Mouse (Mus musculus) adrenal gland, postnatal 14 days (tissue): ENCODE results near the gene Kxd1. TPM values are rescaled to one million over a fixed set of nuclear protein-coding genes. Genes with fewer than 3 reads are reported as not detected.

ENCODE experiments used
- DNase-seq: peaks from one replicate; pipeline ENCODE4 v3.0.0; 2021; ENCODE audit warnings: mixed read lengths
- long read RNA-seq, 2 experiments: library from polyadenylated mRNA; stranded (forward); transcript quantifications; one replicate each; pipeline ENCODE4 v2.0.0; 2021
- total RNA-seq: library from RNA; stranded (reverse); gene quantifications from 2 replicates; pipeline ENCODE4 v1.2.3, GENCODE M21; 2021

The Kxd1 gene
- total RNA-seq, result 78.9 and 83.1 TPM in 2 replicates
- long read RNA-seq, experiment 1, transcript Kxd1-201 (5 exons, 1,216 nt), result major isoform, 68 of 110 reads
- long read RNA-seq, experiment 1, partial matches to known transcripts, result 21 of 110 reads
- long read RNA-seq, experiment 1, other reads (novel, unspliced or antisense), result 18 of 110 reads
- long read RNA-seq, experiment 2, transcript Kxd1-201 (5 exons, 1,216 nt), result major isoform, 48 of 91 reads
- long read RNA-seq, experiment 2, partial matches to known transcripts, result 23 of 91 reads
- long read RNA-seq, experiment 2, other reads (novel, unspliced or antisense), result 18 of 91 reads

DNA sequence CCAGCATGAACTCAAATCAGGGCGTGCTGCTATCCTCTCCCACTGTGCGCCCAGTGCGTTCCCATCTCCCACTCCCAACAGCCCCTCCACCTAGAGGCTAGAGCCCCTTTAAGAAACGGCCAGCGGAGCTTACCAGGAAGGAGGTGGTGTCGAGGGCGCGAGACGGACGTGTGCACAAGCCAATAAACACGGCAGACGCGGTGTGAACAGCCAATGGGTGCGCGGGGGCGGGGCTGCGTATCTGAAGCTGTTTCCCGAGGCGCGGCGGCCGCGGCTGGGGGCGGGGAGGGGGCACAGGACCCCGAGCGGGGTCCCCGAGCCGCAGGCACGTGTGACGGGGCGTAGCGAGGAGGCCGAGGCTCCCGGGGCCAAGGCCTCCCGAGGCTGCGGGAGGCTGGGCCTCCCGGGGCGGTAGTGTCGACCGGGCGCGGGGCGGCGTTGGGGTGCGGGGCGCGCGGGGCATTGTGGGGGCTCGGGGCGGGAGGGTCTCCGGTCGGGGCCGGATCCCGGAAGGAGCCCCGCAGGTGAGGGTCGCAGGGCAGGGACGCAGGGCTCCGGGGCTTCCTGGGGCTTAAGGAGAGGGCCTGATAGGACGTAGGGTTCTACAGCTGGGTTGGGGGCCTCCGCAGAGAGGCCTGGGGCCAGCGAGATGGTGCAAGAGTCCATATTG lies at the start of gene Kxd1, which contains the start of gene Fkbp8:
Gene Kxd1 (minus strand): TSS at position 445 of the 670 bp plus-strand sequence.
Gene Fkbp8 (plus strand): TSS at position 213 of the 670 bp plus-strand sequence.
- peak; percentile 98 for DNase-seq

GRCm38 (mm10) chr8:70577207-70577606 lies 49.5 kb upstream of the Kxd1 start:
- DNase-seq, result no peak

DNA sequence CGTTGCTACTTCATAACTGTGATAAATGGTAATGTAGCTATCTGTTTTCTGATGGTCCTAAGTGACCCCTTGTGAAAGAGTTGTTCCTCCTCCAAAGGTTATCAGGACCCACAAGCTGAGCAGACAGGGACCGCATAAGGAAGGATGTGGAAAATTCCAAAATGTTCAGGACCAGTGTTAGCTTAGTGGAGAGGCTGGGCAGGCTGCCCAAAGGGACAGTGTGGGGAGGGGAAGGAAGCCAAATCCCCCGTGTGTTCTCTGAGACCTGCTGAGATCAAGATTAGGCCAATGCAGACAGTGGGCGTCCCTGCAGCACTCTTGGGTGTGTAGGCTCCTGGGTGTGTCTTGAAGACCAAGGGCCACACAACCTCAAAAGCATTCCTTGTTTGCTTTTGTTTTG lies 47.2 kb upstream of the Kxd1 start:
- peak; percentile 67 for DNase-seq

- no peak for DNase-seq
These were observed 46.5 kb upstream of the Kxd1 start for GRCm38 (mm10) chr8:70574302-70574701.

DNA sequence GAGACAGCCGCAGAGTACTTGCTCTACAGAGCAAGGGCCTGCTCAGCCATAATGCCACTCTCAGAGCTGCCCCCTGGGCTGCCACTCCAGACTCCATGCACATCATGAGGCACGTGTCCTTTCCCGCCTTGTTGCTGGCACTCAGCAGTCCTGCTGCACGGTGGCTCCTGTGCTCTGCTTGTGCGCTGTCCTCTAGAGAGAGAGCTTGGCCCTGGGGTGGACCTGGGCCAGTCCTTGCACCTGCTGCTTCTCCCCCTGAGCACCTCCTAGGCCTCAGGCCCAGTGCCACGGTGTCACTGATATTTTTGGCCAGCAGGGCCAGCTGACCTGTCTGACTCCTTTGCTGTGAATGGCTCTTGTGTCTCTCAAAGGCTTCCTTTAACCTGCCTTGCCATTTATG lies 43.2 kb upstream of the Kxd1 start:
- DNase-seq, result no peak

- DNase-seq, result peak; percentile 51
These were observed 42.6 kb upstream of the Kxd1 start for GRCm38 (mm10) chr8:70570360-70570759.

DNA sequence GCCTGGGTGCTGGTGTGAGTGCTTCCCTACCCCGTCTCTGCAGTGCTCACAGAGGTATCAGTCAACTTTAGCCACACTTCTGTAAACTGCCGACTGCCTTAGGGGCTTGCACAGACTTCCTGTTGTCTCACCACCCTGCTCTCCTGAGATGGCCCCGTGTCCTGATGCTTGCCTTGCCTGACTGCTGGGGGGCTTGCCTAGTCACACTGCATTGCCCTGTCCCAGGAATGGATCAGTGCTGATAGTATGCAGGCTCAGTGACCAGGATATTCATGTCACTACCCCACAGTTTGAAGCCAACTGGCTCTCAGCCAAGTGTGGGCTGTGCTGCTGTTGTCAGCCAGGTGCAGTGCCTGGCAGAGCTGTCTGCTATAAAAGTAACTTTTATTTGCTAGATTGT lies 37.8 kb upstream of the Kxd1 start:
- DNase-seq, result peak; percentile 55

GRCm38 (mm10) chr8:70564696-70565235 lies 37.0 kb upstream of the Kxd1 start:
- DNase-seq, result peak; percentile 70

DNA sequence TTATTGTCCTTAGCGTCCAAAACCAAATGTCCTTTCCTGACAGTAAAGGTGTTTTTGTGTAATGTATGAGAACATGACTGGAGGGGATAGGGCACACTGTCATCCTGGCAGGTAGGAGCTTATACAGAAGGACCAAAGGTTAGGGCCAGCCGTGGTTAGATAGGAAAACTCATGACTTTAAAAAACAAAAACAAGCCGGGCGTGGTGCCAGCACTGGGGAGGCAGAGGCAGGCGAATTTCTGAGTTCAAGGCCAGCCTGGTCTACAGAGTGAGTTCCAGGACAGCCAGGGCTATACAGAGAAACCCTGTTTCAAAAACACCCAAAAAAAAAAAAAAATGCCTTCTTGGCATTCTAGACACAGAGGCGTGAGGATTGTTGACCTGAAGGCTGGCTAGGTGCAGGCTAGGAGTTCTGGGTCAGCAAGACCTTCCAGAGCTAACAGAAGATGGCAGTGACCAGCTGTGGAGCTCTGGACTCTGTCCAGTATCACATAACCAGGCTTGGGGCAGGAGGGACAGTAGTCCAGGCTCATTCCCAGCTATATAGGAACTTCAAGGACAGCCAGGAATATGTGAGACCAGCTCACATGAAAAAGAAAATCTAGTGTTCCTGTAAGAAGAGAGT lies 36.1 kb upstream of the Kxd1 start:
- DNase-seq, result no peak

GRCm38 (mm10) chr8:70562802-70563201 lies 35.0 kb upstream of the Kxd1 start:
- peak; percentile 55 for DNase-seq

- peak; percentile 83 for DNase-seq
These were observed 34.2 kb upstream of the Kxd1 start for GRCm38 (mm10) chr8:70561809-70562535.

DNA sequence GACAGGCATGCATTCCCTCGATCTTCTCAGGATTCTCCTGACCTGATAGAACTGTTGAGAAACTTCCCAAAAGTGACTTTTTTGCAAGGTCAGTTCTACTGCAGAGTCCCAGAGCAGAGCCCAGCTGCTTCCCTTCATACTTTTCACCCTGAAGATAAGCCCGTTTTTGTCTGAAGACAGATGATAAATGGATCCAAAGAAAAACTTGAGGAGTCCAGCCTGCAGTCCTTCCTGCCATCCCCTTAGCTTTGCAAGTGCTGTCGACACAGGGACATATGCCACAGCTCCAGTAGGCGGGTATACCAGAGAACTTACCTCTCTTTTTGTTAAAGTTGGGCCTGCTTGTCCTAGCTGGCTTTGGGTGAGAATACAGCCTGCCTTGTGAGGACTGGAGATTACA lies 33.6 kb upstream of the Kxd1 start:
- no peak for DNase-seq

GRCm38 (mm10) chr8:70560564-70560963 lies 32.8 kb upstream of the Kxd1 start:
- DNase-seq, result no peak

DNA sequence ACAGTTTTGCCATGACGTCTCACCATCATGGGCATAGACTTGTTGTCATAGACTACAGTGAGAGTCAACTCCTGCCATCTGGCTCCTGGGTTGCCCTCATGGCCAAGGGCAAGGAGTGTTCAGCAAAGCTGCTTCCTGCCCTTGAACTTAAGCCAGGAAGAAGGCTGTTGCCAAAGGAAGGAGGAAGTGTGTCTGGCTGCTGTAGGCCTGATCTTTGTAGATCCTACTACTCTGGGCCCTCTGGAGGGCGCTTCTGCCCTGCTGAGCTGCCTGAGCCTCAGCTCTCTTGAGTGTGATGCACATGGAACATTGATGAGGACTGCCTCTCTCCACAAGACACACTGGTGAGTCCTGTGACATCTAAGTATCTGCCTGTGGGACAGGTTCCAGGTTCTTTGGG lies 32.3 kb upstream of the Kxd1 start:
- DNase-seq, result peak; percentile 86

GRCm38 (mm10) chr8:70558983-70559382 lies 31.2 kb upstream of the Kxd1 start:
- DNase-seq, result no peak

DNA sequence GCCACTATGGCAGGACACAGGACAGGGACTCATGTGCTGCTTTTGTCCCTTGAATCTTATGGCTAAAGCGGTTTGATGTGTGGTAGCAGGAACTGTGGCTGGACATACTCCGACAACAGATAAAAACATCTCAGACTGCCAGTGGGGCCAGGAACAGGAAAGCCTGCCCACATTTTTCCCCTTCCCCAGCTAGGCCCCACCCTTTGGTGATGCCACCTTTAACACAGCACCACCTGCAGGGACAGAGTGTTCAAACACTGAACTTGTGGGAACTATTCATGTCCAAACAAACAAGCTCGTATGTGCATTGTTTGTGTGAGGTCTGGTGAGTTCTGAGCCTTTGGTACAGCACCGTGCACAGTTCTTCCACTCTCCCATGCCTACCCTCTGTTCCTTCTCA lies 30.6 kb upstream of the Kxd1 start:
- no peak for DNase-seq

GRCm38 (mm10) chr8:70555079-70555747 lies 27.5 kb upstream of the Kxd1 start:
- DNase-seq, result no peak

DNA sequence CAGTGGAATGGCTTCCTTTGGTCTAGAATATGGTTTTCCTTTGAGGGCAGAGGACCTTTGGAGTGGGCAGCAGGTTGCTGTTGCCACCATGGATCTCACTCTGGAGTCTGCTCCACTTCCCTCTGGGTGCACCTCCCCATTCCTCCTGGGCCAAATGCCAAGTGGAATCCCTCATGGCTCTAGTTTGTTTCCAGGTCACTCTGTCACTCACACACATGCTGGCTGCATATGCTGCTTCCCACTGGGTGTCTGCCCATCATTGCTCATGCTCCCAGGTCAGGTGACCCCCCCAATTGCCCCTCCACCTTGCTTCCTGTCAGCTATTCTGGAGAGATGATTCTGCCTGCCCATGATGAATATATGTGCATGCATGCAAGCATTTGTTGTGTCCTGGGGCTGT lies 26.0 kb upstream of the Kxd1 start:
- DNase-seq, result peak; percentile 86

GRCm38 (mm10) chr8:70552836-70553235 lies 25.1 kb upstream of the Kxd1 start:
- no peak for DNase-seq

DNA sequence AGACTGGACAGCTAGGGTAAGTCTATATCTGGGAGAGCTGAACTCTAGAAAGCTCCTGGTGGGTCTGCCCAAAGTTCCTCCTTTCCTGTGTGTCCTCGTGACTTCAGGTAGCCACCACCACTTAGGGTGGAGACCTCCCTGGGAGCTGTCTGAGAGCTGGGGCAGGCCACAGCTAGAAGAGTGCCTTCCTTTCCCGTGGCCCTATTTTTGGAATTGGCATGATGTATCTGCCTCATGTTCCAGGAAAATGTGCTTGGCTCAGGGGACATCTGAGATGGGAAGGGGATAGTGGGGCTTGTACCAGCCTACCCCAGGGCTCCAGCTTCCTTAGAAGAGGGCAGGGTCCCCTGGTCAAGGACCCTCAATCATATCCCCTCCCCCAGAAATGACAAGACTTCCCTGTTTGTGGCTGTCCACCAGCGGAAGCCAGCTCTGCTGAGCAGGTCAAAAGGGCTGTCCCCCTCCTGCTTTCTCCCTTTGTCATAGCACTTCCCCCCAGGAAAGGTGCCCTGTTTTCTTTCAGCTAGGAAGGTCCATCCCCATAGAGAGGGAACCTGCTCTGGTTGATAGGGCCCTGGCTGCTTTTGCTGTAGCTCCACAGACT lies 23.9 kb upstream of the Kxd1 start:
- no peak for DNase-seq

- DNase-seq, result no peak
These were observed 21.8 kb upstream of the Kxd1 start for GRCm38 (mm10) chr8:70549412-70550184.
